Mouse (Mus musculus) midbrain, embryonic 12.5 days (tissue): Measurements from ENCODE around the gene Ap2s1. TPM values are rescaled to one million over a fixed set of nuclear protein-coding genes. Genes with fewer than 3 reads are reported as not detected.

ENCODE experiments used
- ATAC-seq: fragments of 200-750 bp; cut with Nextera tagmentation; 2 replicates; pipeline ENCODE4 v1.8.0; 2017; ENCODE audit warnings: low read depth, moderate TSS enrichment, moderate library complexity; ENCODE audit not compliant: low FRiP score
- H3K27ac ChIP-seq: fragments of 300-500 bp; sonication (generic); replicated peaks from 2 replicates; pipeline ENCODE4 v1.5.1; 2016; ENCODE audit warnings: mild to moderate bottlenecking
- H3K27me3 ChIP-seq: fragments of 300-500 bp; sonication (generic); 2 replicates; pipeline ENCODE4 v1.6.1; 2016; ENCODE audit warnings: mild to moderate bottlenecking
- H3K36me3 ChIP-seq: fragments of 300-500 bp; sonication (generic); 2 replicates; pipeline ENCODE4 v1.6.1; 2016
- H3K4me1 ChIP-seq: fragments of 300-500 bp; sonication (generic); 2 replicates; pipeline ENCODE4 v1.6.1; 2016
- H3K4me2 ChIP-seq: fragments of 300-500 bp; sonication (generic); replicated peaks from 2 replicates; pipeline ENCODE4 v1.6.1; 2016; ENCODE audit warnings: mild to moderate bottlenecking, moderate library complexity
- H3K4me3 ChIP-seq: fragments of 300-500 bp; sonication (generic); 2 replicates; pipeline ENCODE4 v1.5.1; 2016; ENCODE audit warnings: mild to moderate bottlenecking
- H3K9ac ChIP-seq: fragments of 300-500 bp; sonication (generic); replicated peaks from 2 replicates; pipeline ENCODE4 v1.6.1; 2016; ENCODE audit warnings: mild to moderate bottlenecking, moderate library complexity
- H3K9me3 ChIP-seq: fragments of 300-500 bp; sonication (generic); 2 replicates; pipeline ENCODE4 v1.6.1; 2016; ENCODE audit warnings: mild to moderate bottlenecking
- WGBS: fragments of 180-500 bp; shearing (Covaris S2); methylation state at CpG from one replicate; pipeline ENCODE4 v1.1.7; 2016; 5-methylcytosine and 5-hydroxymethylcytosine counted together
- polyA plus RNA-seq: library from polyadenylated mRNA; unstranded; fragments of >200 nt; fragmentation: Nextera tagmentation; extraction: Ambion mirVana; gene quantifications from 2 replicates; pipeline ENCODE4 v1.2.1, GENCODE M21; 2016

Ap2s1 gene
- polyA plus RNA-seq, 1 experiment from 2014 or later = 285 TPM

- H3K27me3 ChIP-seq = peaks cover 9% of the 10 kb centered on the region; the same call in 1 of the 2 replicates
- no peaks in the 10 kb centered on the region for H3K9me3 ChIP-seq
- H3K36me3 ChIP-seq = no peaks in the 10 kb centered on the region
- 4% methylated on average over 11 of the region's 11 CpGs for WGBS
- H3K9ac ChIP-seq = peak overlapping the region; percentile 73
- H3K4me2 ChIP-seq = peak overlapping the region; percentile 99
- H3K27ac ChIP-seq = no peak overlapping the region
- ATAC-seq = no peak
- peaks cover 36% of the 10 kb centered on the region for H3K4me1 ChIP-seq
- peak overlapping the region; percentile 69 for H3K4me3 ChIP-seq
Measured at GRCm38 (mm10) chr7:16782555-16783125, 44.4 kb downstream of the Ap2s1 start.

- H3K4me1 ChIP-seq = peaks cover 36% of the 10 kb centered on the region
- no peaks in the 10 kb centered on the region for H3K36me3 ChIP-seq
- peaks cover 9% of the 10 kb centered on the region; the same call in 1 of the 2 replicates for H3K27me3 ChIP-seq
- WGBS = 13% methylated on average over 10 of the region's 10 CpGs
- no peak for ATAC-seq
- no peaks in the 10 kb centered on the region for H3K9me3 ChIP-seq
- peak overlapping the region; percentile 69 for H3K4me3 ChIP-seq
- no peak overlapping the region for H3K27ac ChIP-seq
- H3K4me2 ChIP-seq = peak overlapping the region; percentile 99
- peak overlapping the region; percentile 73 for H3K9ac ChIP-seq
Measured at GRCm38 (mm10) chr7:16783224-16783688, 45.0 kb downstream of the Ap2s1 start.

- Histone ChIP-seq H3K9me3 (no peaks in the 10 kb centered on the region), H3K4me3 (peak overlapping the region; percentile 69), H3K27ac (no peak overlapping the region), H3K36me3 (no peaks in the 10 kb centered on the region), H3K4me1 (peaks cover 36% of the 10 kb centered on the region), H3K27me3 (peaks cover 9% of the 10 kb centered on the region; the same call in 1 of the 2 replicates), H3K9ac (peak overlapping the region; percentile 73), H3K4me2 (peak overlapping the region; percentile 99)
- no peak for ATAC-seq
- 47% methylated on average over 17 of the region's 17 CpGs for WGBS
Measured at GRCm38 (mm10) chr7:16783758-16784415, 45.7 kb downstream of the Ap2s1 start.

- ATAC-seq = no peak
- H3K4me1 ChIP-seq = peaks cover 36% of the 10 kb centered on the region
- peak overlapping the region; percentile 99; the same call in 1 of the 2 replicates for H3K4me2 ChIP-seq
- no peak overlapping the region for H3K27ac ChIP-seq
- no peaks in the 10 kb centered on the region for H3K9me3 ChIP-seq
- H3K4me3 ChIP-seq = no peak overlapping the region
- 68% methylated on average over 10 of the region's 10 CpGs for WGBS
- H3K9ac ChIP-seq = no peak overlapping the region
- H3K36me3 ChIP-seq = 0 out of 2 replicates have a peak, but pooled peaks cover 3% of the 10 kb centered on the region
- peaks cover 9% of the 10 kb centered on the region; the same call in 1 of the 2 replicates for H3K27me3 ChIP-seq
Measured at GRCm38 (mm10) chr7:16784498-16784976, 46.3 kb downstream of the Ap2s1 start.

- Histone ChIP-seq H3K9me3 (no peaks in the 10 kb centered on the region), H3K36me3 (peaks cover 12% of the 10 kb centered on the region; the same call in 1 of the 2 replicates), H3K4me3 (no peak overlapping the region), H3K27ac (no peak overlapping the region), H3K9ac (no peak overlapping the region), H3K4me1 (peaks cover 34% of the 10 kb centered on the region), H3K4me2 (no peak overlapping the region), H3K27me3 (peaks cover 9% of the 10 kb centered on the region; the same call in 1 of the 2 replicates)
- ATAC-seq = no peak
- 94% methylated on average over 8 of the region's 8 CpGs for whole genome bisulfite sequencing
Measured at GRCm38 (mm10) chr7:16785541-16786083, 47.4 kb downstream of the Ap2s1 start.

- Histone ChIP-seq H3K9ac (no peak overlapping the region), H3K4me1 (no peaks in the 10 kb centered on the region), H3K27ac (no peak overlapping the region), H3K4me2 (no peak overlapping the region), H3K4me3 (no peak overlapping the region), H3K9me3 (no peaks in the 10 kb centered on the region), H3K36me3 (peaks cover 36% of the 10 kb centered on the region), H3K27me3 (no peaks in the 10 kb centered on the region)
- ATAC-seq = no peak
- 76% methylated on average over 5 of the region's 5 CpGs for WGBS
Measured at GRCm38 (mm10) chr7:16792316-16792715, 54.1 kb downstream of the Ap2s1 start.

- Histone ChIP-seq H3K27me3 (no peaks in the 10 kb centered on the region), H3K9ac (no peak overlapping the region), H3K36me3 (peaks cover 45% of the 10 kb centered on the region), H3K4me2 (no peak overlapping the region), H3K4me1 (no peaks in the 10 kb centered on the region), H3K27ac (no peak overlapping the region), H3K4me3 (no peak overlapping the region), H3K9me3 (no peaks in the 10 kb centered on the region)
- no peak for ATAC-seq
- 95% methylated on average over 19 of the region's 19 CpGs for WGBS
Measured at GRCm38 (mm10) chr7:16793010-16793725, 55.0 kb downstream of the Ap2s1 start.

- H3K4me1 ChIP-seq = no peaks in the 10 kb centered on the region
- ATAC-seq = no peak
- no peaks in the 10 kb centered on the region for H3K27me3 ChIP-seq
- H3K4me2 ChIP-seq = no peak overlapping the region
- H3K36me3 ChIP-seq = peaks cover 48% of the 10 kb centered on the region
- H3K27ac ChIP-seq = no peak overlapping the region
- no peak overlapping the region for H3K9ac ChIP-seq
- no peaks in the 10 kb centered on the region for H3K9me3 ChIP-seq
- H3K4me3 ChIP-seq = no peak overlapping the region
- WGBS = 88% methylated on average over 5 of the region's 5 CpGs
Measured at GRCm38 (mm10) chr7:16794886-16795285, 56.7 kb downstream of the Ap2s1 start.

Other genes starting within 250 kb of the Ap2s1 start
- gene Arhgap35, start 123.4 kb upstream of the Ap2s1 start, polyA plus RNA-seq = 39.1 and 40.2 TPM in 2 replicates
- gene Ceacam15, start 62.7 kb upstream of the Ap2s1 start, polyA plus RNA-seq = not detected in 2 replicates
- not detected in 2 replicates for gene Ceacam9, start 16.5 kb upstream of the Ap2s1 start, polyA plus RNA-seq
- gene Slc1a5, start 42.9 kb downstream of the Ap2s1 start, polyA plus RNA-seq = 33.3 and 33.6 TPM in 2 replicates
- gene Strn4, start 77.5 kb downstream of the Ap2s1 start, polyA plus RNA-seq = 191 and 196 TPM in 2 replicates
- 36.9 and 41.2 TPM in 2 replicates for gene Fkrp, start 78.3 kb downstream of the Ap2s1 start, polyA plus RNA-seq
- gene Prkd2, start 104.5 kb downstream of the Ap2s1 start, polyA plus RNA-seq = 10.2 and 12.0 TPM in 2 replicates
- gene Dact3, start 136.9 kb downstream of the Ap2s1 start, polyA plus RNA-seq = 4.7 and 6.2 TPM in 2 replicates
- gene Gng8, start 153.4 kb downstream of the Ap2s1 start, polyA plus RNA-seq = 12.1 and 26.0 TPM in 2 replicates
- 1.1 and 1.2 TPM in 2 replicates for gene Ptgir, start 168.1 kb downstream of the Ap2s1 start, polyA plus RNA-seq
- 223 and 224 TPM in 2 replicates for gene Calm3, start 185.7 kb downstream of the Ap2s1 start, polyA plus RNA-seq
- 49.3 and 55.3 TPM in 2 replicates for gene Pnmal2, start 206.3 kb downstream of the Ap2s1 start, polyA plus RNA-seq
- gene Pnmal1, start 221.3 kb downstream of the Ap2s1 start, polyA plus RNA-seq = 28.8 and 34.8 TPM in 2 replicates
- 1.7 and 1.8 TPM in 2 replicates for gene Gm42372, start 244.7 kb downstream of the Ap2s1 start, polyA plus RNA-seq